In genomic region chr7:24387059-24387556, GRCm38 (mm10) we compare ENCODE assay signal across 11 mouse cellular contexts. TPM values are rescaled to one million over a fixed set of nuclear protein-coding genes. Genes with fewer than 3 reads are reported as not detected.
DNase-seq lines count a peak whose midpoint lies in the region; ATAC-seq and TF ChIP-seq lines count a peak whose summit lies in the region.
"Had no signal": no experiment of that assay in that cellular context is flagged by ENCODE, and none has a peak within 500 bp of the region (broad histone marks: within the 10 kb centered on the region; RNA-seq: fewer than 3 reads in every experiment).

No protein-coding gene starts in this region.

- peaks cover 17% of the 10 kb centered on the region for H3K4me1 ChIP-seq in hindbrain, embryonic 13.5 days (replicated peaks)
- no peaks in the 10 kb centered on the region for H3K4me1 ChIP-seq in hindbrain, postnatal 0 days (ENCODE audit: insufficient read depth, low read length)
- peaks cover 92% of the 10 kb centered on the region for H3K4me1 ChIP-seq in liver, embryonic 13.5 days (replicated peaks)

- H3K4me2 ChIP-seq in hindbrain, embryonic 13.5 days, result no peak overlapping the region
- H3K4me2 ChIP-seq in hindbrain, postnatal 0 days (ENCODE audit: low read depth, low read length), result no peak overlapping the region
- H3K4me2 ChIP-seq in liver, embryonic 13.5 days, result no peak overlapping the region

- WGBS in hindbrain, embryonic 13.5 days, result 87% methylated on average over 10 of the region's 10 CpGs
- 79% methylated on average over 10 of the region's 10 CpGs for WGBS in hindbrain, postnatal 0 days
- WGBS in liver, embryonic 13.5 days (ENCODE audit: insufficient replicate concordance), result 38% methylated on average over 10 of the region's 10 CpGs

- no peak for ATAC-seq in hindbrain, embryonic 13.5 days (ENCODE audit: low FRiP score)
- ATAC-seq in hindbrain, postnatal 0 days, result no peak
- no peak for ATAC-seq in liver, embryonic 13.5 days (ENCODE audit: low read depth)

- no peaks in the 10 kb centered on the region for H3K9me3 ChIP-seq in hindbrain, embryonic 13.5 days
- no peaks in the 10 kb centered on the region for H3K9me3 ChIP-seq in hindbrain, postnatal 0 days (ENCODE audit: low read length)
- no peaks in the 10 kb centered on the region for H3K9me3 ChIP-seq in liver, embryonic 13.5 days (replicated peaks)

- H3K27me3 ChIP-seq in hindbrain, embryonic 13.5 days, result peaks cover 12% of the 10 kb centered on the region; the same call in 1 of the 2 replicates
- H3K27me3 ChIP-seq in hindbrain, postnatal 0 days (ENCODE audit: insufficient read depth, low read length), result no peaks in the 10 kb centered on the region
- no peaks in the 10 kb centered on the region for H3K27me3 ChIP-seq in liver, embryonic 13.5 days

- H3K9ac ChIP-seq in hindbrain, embryonic 13.5 days, result 0 out of 2 replicates have a peak overlapping the region, but pooled peaks have one; percentile 39
- no peak overlapping the region for H3K9ac ChIP-seq in hindbrain, postnatal 0 days (replicated peaks; ENCODE audit: low read length)
- H3K9ac ChIP-seq in liver, embryonic 13.5 days, result peak overlapping the region; percentile 26; the same call in 1 of the 2 replicates

- no peak for TF ChIP-seq CTCF in hindbrain, postnatal 0 days (IDR thresholded peaks at IDR 0.05; ENCODE audit: low read depth)

- H3K4me3 ChIP-seq in hindbrain, embryonic 13.5 days, result no peak overlapping the region
- H3K4me3 ChIP-seq in hindbrain, postnatal 0 days (ENCODE audit: low read length), result no peak overlapping the region
- H3K4me3 ChIP-seq in liver, embryonic 13.5 days (replicated peaks), result no peak overlapping the region

- H3K36me3 ChIP-seq in hindbrain, embryonic 13.5 days, result no peaks in the 10 kb centered on the region
- no peaks in the 10 kb centered on the region for H3K36me3 ChIP-seq in hindbrain, postnatal 0 days (ENCODE audit: insufficient read depth, low read length)
- peaks cover 53% of the 10 kb centered on the region for H3K36me3 ChIP-seq in liver, embryonic 13.5 days

- no peak overlapping the region for H3K27ac ChIP-seq in hindbrain, embryonic 13.5 days
- no peak overlapping the region for H3K27ac ChIP-seq in hindbrain, postnatal 0 days
- peak overlapping the region; percentile 100 for H3K27ac ChIP-seq in liver, embryonic 13.5 days

- DNase-seq in hindbrain, postnatal 0 days (ENCODE audit: low spot score), result no peak
- DNase-seq in Muller cell, postnatal 12 days (ENCODE audit: inconsistent ontology term), result peak; percentile 97
- DNase-seq in fibroblast of lung, adult 2 months (ENCODE audit: low read depth), result peak; percentile 84
- no peak for DNase-seq in liver, embryonic 13.5 days
- DNase-seq in right cerebral cortex, postnatal 36 days (ENCODE audit: low spot score in 2 of 2), result no peak
- DNase-seq in B cell, adult 2 months, result no peak
- DNase-seq in kidney, adult 8-10 months, result no peak
- DNase-seq: cerebellum, adult 2 months had no signal

RNA-seq across cellular contexts. Expression of gene Smg9, which starts 12.3 kb away (rescaled TPM):
- polyA plus RNA-seq in hindbrain, embryonic 13.5 days (2015; fragmentation: Nextera tagmentation; extraction: Ambion mirVana), result 31.3 and 35.9 TPM in 2 replicates
- 34.5 and 52.3 TPM in 2 replicates for total RNA-seq in hindbrain, postnatal 0 days (2014; rRNA removed)
- polyA plus RNA-seq in hindbrain, postnatal 0 days (2015; fragmentation: Nextera tagmentation; extraction: Ambion mirVana), result 27.4 and 29.7 TPM in 2 replicates
- 15.2 and 16.5 TPM in 2 replicates for polyA plus RNA-seq in liver, embryonic 13.5 days (2015; fragmentation: Nextera tagmentation; extraction: Ambion mirVana)

RNA-seq across cellular contexts. Expression of gene Kcnn4, which starts 17.0 kb away (rescaled TPM):
- polyA plus RNA-seq in hindbrain, embryonic 13.5 days (2015; fragmentation: Nextera tagmentation; extraction: Ambion mirVana), result 1.2 and 1.5 TPM in 2 replicates
- total RNA-seq in hindbrain, postnatal 0 days (2014; rRNA removed), result 1.1 and 3.9 TPM in 2 replicates
- 1.2 and 1.9 TPM in 2 replicates for polyA plus RNA-seq in hindbrain, postnatal 0 days (2015; fragmentation: Nextera tagmentation; extraction: Ambion mirVana)
- polyA plus RNA-seq in liver, embryonic 13.5 days (2015; fragmentation: Nextera tagmentation; extraction: Ambion mirVana), result 126 and 128 TPM in 2 replicates

RNA-seq across cellular contexts. Expression of gene Lypd5, which starts 38.1 kb away (rescaled TPM):
- polyA plus RNA-seq in hindbrain, embryonic 13.5 days (2015; fragmentation: Nextera tagmentation; extraction: Ambion mirVana), result not detected in 2 replicates
- total RNA-seq in hindbrain, postnatal 0 days (2014; rRNA removed), result not detected in 2 replicates
- 0.13 TPM in 1 of 2 replicates, not detected in the other for polyA plus RNA-seq in hindbrain, postnatal 0 days (2015; fragmentation: Nextera tagmentation; extraction: Ambion mirVana)
- not detected in 2 replicates for polyA plus RNA-seq in liver, embryonic 13.5 days (2015; fragmentation: Nextera tagmentation; extraction: Ambion mirVana)
- polyA plus RNA-seq: cerebellum, adult 2 months; frontal cortex, adult 2 months had no signal

RNA-seq across cellular contexts. Expression of gene Tescl, which starts 53.4 kb away (rescaled TPM):
- 0.19 TPM in 1 of 2 replicates, not detected in the other for polyA plus RNA-seq in hindbrain, embryonic 13.5 days (2015; fragmentation: Nextera tagmentation; extraction: Ambion mirVana)
- total RNA-seq in hindbrain, postnatal 0 days (2014; rRNA removed), result not detected in 2 replicates
- polyA plus RNA-seq in hindbrain, postnatal 0 days (2015; fragmentation: Nextera tagmentation; extraction: Ambion mirVana), result 0.46 TPM in 1 of 2 replicates, not detected in the other
- polyA plus RNA-seq in liver, embryonic 13.5 days (2015; fragmentation: Nextera tagmentation; extraction: Ambion mirVana), result not detected in 2 replicates
- polyA plus RNA-seq: frontal cortex, adult 2 months; lung, embryonic 16.5 days had no signal

Comparison
In these comparisons a context has a peak if more than half of its experiments do, and no peak if none do; other contexts are left out.
1. DNase-seq: peak in Muller cell, postnatal 12 days (single experiment) and fibroblast of lung, adult 2 months (single experiment); none in hindbrain, postnatal 0 days (single experiment), liver, embryonic 13.5 days (single experiment), right cerebral cortex, postnatal 36 days (0 of 2), B cell, adult 2 months (0 of 2) and kidney, adult 8-10 months (0 of 2).
2. RNA of gene Kcnn4, which starts 17.0 kb away (polyA plus RNA-seq): 126 to 128 TPM in liver, embryonic 13.5 days; 1.2 to 1.5 TPM in hindbrain, embryonic 13.5 days and 1.2 to 1.9 TPM in hindbrain, postnatal 0 days; every median in the first group is over 10 times any median in the second.